Mouse (Mus musculus) kidney, embryonic 16.5 days (tissue): ENCODE results near the gene 2010003K11Rik. TPM values are rescaled to one million over a fixed set of nuclear protein-coding genes. Genes with fewer than 3 reads are reported as not detected.
"Not testable (repeated sequence)": the region's sequence is repeated elsewhere in the genome, so short reads cannot be mapped to it uniquely, and the experiment has no call there.

ENCODE experiments used
- ATAC-seq: fragments of 200-750 bp; cut with Nextera tagmentation; 2 replicates; pipeline ENCODE4 v1.8.0; 2017; ENCODE audit warnings: moderate TSS enrichment; ENCODE audit not compliant: low FRiP score, low TSS enrichment
- H3K27ac ChIP-seq: fragments of 300-500 bp; sonication (generic); 2 replicates; pipeline ENCODE4 v1.5.1; 2014; ENCODE audit warnings: low read length
- H3K27me3 ChIP-seq: fragments of 300-500 bp; sonication (generic); 2 replicates; pipeline ENCODE4 v1.6.1; 2014; ENCODE audit warnings: low read length, control low read depth, mixed read lengths; ENCODE audit not compliant: insufficient read depth
- H3K36me3 ChIP-seq: fragments of 300-500 bp; sonication (generic); 2 replicates; pipeline ENCODE4 v1.6.1; 2014; ENCODE audit warnings: low read length, control low read depth, mixed read lengths; ENCODE audit not compliant: insufficient read depth
- H3K4me1 ChIP-seq: fragments of 300-500 bp; sonication (generic); 2 replicates; pipeline ENCODE4 v1.6.1; 2014; ENCODE audit warnings: low read length, control low read depth, mixed read lengths; ENCODE audit not compliant: insufficient read depth
- H3K4me2 ChIP-seq: fragments of 300-500 bp; sonication (generic); replicated peaks from 2 replicates; pipeline ENCODE4 v1.6.1; 2014; ENCODE audit warnings: low read depth, low read length
- H3K4me3 ChIP-seq: fragments of 300-500 bp; sonication (generic); 2 replicates; pipeline ENCODE4 v1.5.1; 2014; ENCODE audit warnings: mild to moderate bottlenecking, low read length
- H3K9ac ChIP-seq: fragments of 300-500 bp; sonication (generic); replicated peaks from 2 replicates; pipeline ENCODE4 v1.6.1; 2014; ENCODE audit warnings: low read length
- H3K9me3 ChIP-seq: fragments of 300-500 bp; sonication (generic); 2 replicates; pipeline ENCODE4 v1.6.1; 2016; ENCODE audit warnings: low read length, control low read depth
- whole genome bisulfite sequencing: fragments of 180-500 bp; shearing (Covaris S2); extraction: QIAGEN DNeasy Blood & Tissue Kit; methylation state at CpG from one replicate; pipeline ENCODE4 v1.1.7; 2014; 5-methylcytosine and 5-hydroxymethylcytosine counted together
- polyA plus RNA-seq: library from polyadenylated mRNA; unstranded; fragments of >200 nt; fragmentation: Nextera tagmentation; extraction: Ambion mirVana; gene quantifications from 2 replicates; pipeline ENCODE4 v1.2.1, GENCODE M21; 2015

The 2010003K11Rik gene
- polyA plus RNA-seq, 1 experiment from 2014 or later: 0.22 TPM

GRCm38 (mm10) chr19:4468363-4468762 lies 30.0 kb downstream of the 2010003K11Rik start:
- H3K4me1 ChIP-seq: no peaks in the 10 kb centered on the region
- H3K4me2 ChIP-seq: no peak overlapping the region
- H3K27ac ChIP-seq: no peak overlapping the region
- H3K36me3 ChIP-seq: no peaks in the 10 kb centered on the region
- no peaks in the 10 kb centered on the region for H3K27me3 ChIP-seq
- no peak overlapping the region for H3K4me3 ChIP-seq
- H3K9ac ChIP-seq: no peak overlapping the region
- H3K9me3 ChIP-seq: no peaks in the 10 kb centered on the region
- WGBS: 36% methylated on average over 5 of the region's 5 CpGs
- ATAC-seq: no peak

- ATAC-seq: no peak
- no peak overlapping the region for H3K4me3 ChIP-seq
- H3K9ac ChIP-seq: no peak overlapping the region
- no peak overlapping the region for H3K27ac ChIP-seq
- H3K36me3 ChIP-seq: no peaks in the 10 kb centered on the region
- H3K9me3 ChIP-seq: no peaks in the 10 kb centered on the region
- H3K4me1 ChIP-seq: no peaks in the 10 kb centered on the region
- H3K27me3 ChIP-seq: no peaks in the 10 kb centered on the region
- 79% methylated on average over 4 of the region's 4 CpGs for WGBS
- no peak overlapping the region for H3K4me2 ChIP-seq
Measured at GRCm38 (mm10) chr19:4464666-4465065, 33.7 kb downstream of the 2010003K11Rik start.

- 75% methylated on average over 8 of the region's 8 CpGs for WGBS
- ATAC-seq: no peak
- Histone ChIP-seq H3K9ac (no peak overlapping the region), H3K4me2 (no peak overlapping the region), H3K36me3 (no peaks in the 10 kb centered on the region), H3K27me3 (no peaks in the 10 kb centered on the region), H3K4me3 (no peak overlapping the region), H3K4me1 (no peaks in the 10 kb centered on the region; the same call in 1 of the 2 replicates), H3K27ac (no peak overlapping the region), H3K9me3 (no peaks in the 10 kb centered on the region)
Measured at GRCm38 (mm10) chr19:4461981-4462380, 36.4 kb downstream of the 2010003K11Rik start.

- Histone ChIP-seq H3K4me2 (peak overlapping the region; percentile 37), H3K27ac (no peak overlapping the region), H3K36me3 (no peaks in the 10 kb centered on the region), H3K27me3 (no peaks in the 10 kb centered on the region), H3K4me1 (peaks cover 33% of the 10 kb centered on the region), H3K9ac (no peak overlapping the region), H3K9me3 (no peaks in the 10 kb centered on the region), H3K4me3 (no peak overlapping the region)
- ATAC-seq: no peak; the same call in 1 of the 2 replicates
- WGBS: 16% methylated on average over 11 of the region's 11 CpGs
Measured at GRCm38 (mm10) chr19:4456227-4456626, 42.2 kb downstream of the 2010003K11Rik start.

- no peaks in the 10 kb centered on the region for H3K27me3 ChIP-seq
- no peak overlapping the region for H3K4me3 ChIP-seq
- no peak for ATAC-seq
- H3K27ac ChIP-seq: no peak overlapping the region
- no peak overlapping the region for H3K4me2 ChIP-seq
- H3K36me3 ChIP-seq: no peaks in the 10 kb centered on the region
- no peaks in the 10 kb centered on the region for H3K9me3 ChIP-seq
- H3K9ac ChIP-seq: no peak overlapping the region
- peaks cover 39% of the 10 kb centered on the region for H3K4me1 ChIP-seq
- WGBS: 67% methylated on average over 15 of the region's 15 CpGs
Measured at GRCm38 (mm10) chr19:4455071-4455800, 43.1 kb downstream of the 2010003K11Rik start.

GRCm38 (mm10) chr19:4454040-4454439 lies 44.3 kb downstream of the 2010003K11Rik start:
- not testable (repeated sequence) for H3K9me3 ChIP-seq, H3K27ac ChIP-seq, H3K4me3 ChIP-seq, H3K27me3 ChIP-seq, H3K36me3 ChIP-seq, H3K9ac ChIP-seq, H3K4me2 ChIP-seq
- ATAC-seq: peak; percentile 50
- WGBS: 10% methylated on average over 1 of the region's 1 CpGs
- peaks cover 39% of the 10 kb centered on the region for H3K4me1 ChIP-seq

- 35% methylated on average over 4 of the region's 4 CpGs for WGBS
- no peaks in the 10 kb centered on the region for H3K27me3 ChIP-seq
- no peak for ATAC-seq
- no peak overlapping the region for H3K4me3 ChIP-seq
- H3K9ac ChIP-seq: no peak overlapping the region; the same call in 1 of the 2 replicates
- 0 out of 2 replicates have a peak overlapping the region, but pooled peaks have one; percentile 36 for H3K27ac ChIP-seq
- H3K9me3 ChIP-seq: no peaks in the 10 kb centered on the region
- no peak overlapping the region for H3K4me2 ChIP-seq
- no peaks in the 10 kb centered on the region for H3K36me3 ChIP-seq
- peaks cover 39% of the 10 kb centered on the region for H3K4me1 ChIP-seq
Measured at GRCm38 (mm10) chr19:4452525-4452924, 45.9 kb downstream of the 2010003K11Rik start.

GRCm38 (mm10) chr19:4451965-4452364 lies 46.4 kb downstream of the 2010003K11Rik start:
- no peaks in the 10 kb centered on the region for H3K36me3 ChIP-seq
- no peak for ATAC-seq
- no peak overlapping the region for H3K4me3 ChIP-seq
- H3K27ac ChIP-seq: no peak overlapping the region
- H3K9me3 ChIP-seq: no peaks in the 10 kb centered on the region
- no peak overlapping the region for H3K4me2 ChIP-seq
- 27% methylated on average over 5 of the region's 5 CpGs for WGBS
- no peak overlapping the region for H3K9ac ChIP-seq
- H3K27me3 ChIP-seq: no peaks in the 10 kb centered on the region
- peaks cover 39% of the 10 kb centered on the region for H3K4me1 ChIP-seq

- Histone ChIP-seq H3K27ac (no peak overlapping the region), H3K9me3 (no peaks in the 10 kb centered on the region)
- 65% methylated on average over 8 of the region's 8 CpGs for WGBS
Measured at GRCm38 (mm10) chr19:4451098-4451497, 47.3 kb downstream of the 2010003K11Rik start.

GRCm38 (mm10) chr19:4450666-4451065 lies 47.7 kb downstream of the 2010003K11Rik start:
- H3K4me1 ChIP-seq: peaks cover 27% of the 10 kb centered on the region
- no peak overlapping the region for H3K9ac ChIP-seq
- no peaks in the 10 kb centered on the region for H3K27me3 ChIP-seq
- H3K4me3 ChIP-seq: no peak overlapping the region
- no peaks in the 10 kb centered on the region for H3K9me3 ChIP-seq
- H3K36me3 ChIP-seq: no peaks in the 10 kb centered on the region
- no peak overlapping the region for H3K4me2 ChIP-seq
- 54% methylated on average over 5 of the region's 5 CpGs for WGBS
- no peak overlapping the region for H3K27ac ChIP-seq
- no peak for ATAC-seq

More at GRCm38 (mm10) chr19:4451098-4451497, 47.3 kb downstream of the 2010003K11Rik start:
- H3K4me2 ChIP-seq: no peak overlapping the region
- H3K27me3 ChIP-seq: no peaks in the 10 kb centered on the region
- no peaks in the 10 kb centered on the region for H3K36me3 ChIP-seq
- H3K9ac ChIP-seq: no peak overlapping the region
- peaks cover 30% of the 10 kb centered on the region for H3K4me1 ChIP-seq
- H3K4me3 ChIP-seq: no peak overlapping the region
- no peak for ATAC-seq
